Mouse (Mus musculus): ENCODE measurements around the gene Apoa1. TPM values are rescaled to one million over a fixed set of nuclear protein-coding genes. Genes with fewer than 3 reads are reported as not detected.

Gene Apoa1
- polyA plus RNA-seq, 1 experiment from 2014 or later = 2.9 TPM

DNA sequence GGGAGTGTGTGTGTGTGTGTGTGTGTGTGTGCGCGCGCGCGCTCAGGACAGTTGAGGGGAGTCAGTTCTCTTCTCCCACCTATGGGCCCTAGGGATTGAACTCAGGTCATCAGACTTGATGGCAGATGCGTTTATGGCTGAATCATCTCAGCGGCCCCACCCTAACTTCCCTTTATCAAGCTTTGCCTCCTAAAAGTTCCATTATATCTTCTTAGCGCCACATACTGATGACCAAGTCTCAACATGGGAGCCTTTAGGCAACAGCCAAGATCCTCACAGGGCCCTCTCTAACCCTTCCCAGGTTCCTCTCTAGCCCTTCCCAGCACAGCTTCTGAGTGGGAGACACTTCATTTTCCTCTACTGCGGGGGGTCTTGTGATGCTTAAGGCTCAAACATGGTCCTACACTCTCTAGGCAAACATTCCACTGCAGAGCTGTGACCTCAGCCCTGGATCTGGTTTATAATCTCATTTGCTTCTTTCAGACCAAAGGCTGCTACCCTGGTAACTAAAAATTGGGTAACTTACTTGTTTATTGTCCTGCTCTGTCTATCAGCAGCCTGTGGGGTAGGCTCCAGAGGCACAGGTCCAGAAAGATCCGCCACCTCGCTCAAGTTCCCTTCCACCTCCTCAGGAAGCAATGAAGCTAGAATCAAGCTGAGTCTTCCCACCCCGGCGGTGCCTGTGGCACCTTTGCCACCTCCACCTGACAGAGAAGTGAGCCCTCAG lies 11.5 kb upstream of the Apoa1 start:
- WGBS = 92% methylated on average over 13 of the region's 13 CpGs
- no peak overlapping the region for H3K4me3 ChIP-seq (ENCODE audit: low read depth, low read length)
- ATAC-seq (ENCODE audit: insufficient number of reproducible peaks, low FRiP score, low TSS enrichment, low read depth) = no peak
- peaks cover 14% of the 10 kb centered on the region; the same call in 1 of the 2 replicates for H3K36me3 ChIP-seq (ENCODE audit: control insufficient read depth, insufficient read depth, low read length)
- H3K4me1 ChIP-seq (ENCODE audit: control insufficient read depth, insufficient read depth, low read length) = no peaks in the 10 kb centered on the region
- H3K9ac ChIP-seq (ENCODE audit: low read length) = no peak overlapping the region
- 0 out of 2 replicates have a peak overlapping the region, but pooled peaks have one; percentile 36 for H3K27ac ChIP-seq (replicated peaks; ENCODE audit: low read depth, low read length)
- no peaks in the 10 kb centered on the region for H3K27me3 ChIP-seq (ENCODE audit: control insufficient read depth, insufficient read depth, low read length)
- DNase-seq (ENCODE audit: low spot score) = no peak
- H3K9me3 ChIP-seq (ENCODE audit: control insufficient read depth, low read length) = no peaks in the 10 kb centered on the region
- H3K4me2 ChIP-seq (ENCODE audit: low read depth, severe bottlenecking) = no peak overlapping the region

DNA sequence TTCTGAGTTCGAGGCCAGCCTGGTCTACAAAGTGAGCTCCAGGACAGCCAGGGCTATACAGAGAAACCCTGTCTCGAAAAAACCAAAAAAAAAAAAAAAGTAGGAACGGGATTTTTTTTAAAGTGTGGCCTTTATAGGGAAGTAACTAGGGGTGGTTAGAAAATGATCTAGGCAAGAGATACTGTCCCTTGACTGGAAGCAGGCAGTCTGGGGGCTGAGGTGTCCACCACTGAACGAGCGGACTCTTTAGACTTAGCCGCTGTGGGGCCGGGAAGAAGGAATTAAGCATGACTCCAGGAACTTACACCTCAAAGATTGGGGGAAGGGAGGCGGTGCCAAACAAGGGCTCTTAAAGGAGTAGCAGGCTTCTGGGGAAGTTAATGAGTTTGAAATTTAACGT lies 10.2 kb upstream of the Apoa1 start:
- Histone ChIP-seq H3K27ac (replicated peaks; ENCODE audit: low read depth, low read length) (no peak overlapping the region), H3K4me2 (ENCODE audit: low read depth, severe bottlenecking) (no peak overlapping the region), H3K27me3 (ENCODE audit: control insufficient read depth, insufficient read depth, low read length) (no peaks in the 10 kb centered on the region), H3K9me3 (ENCODE audit: control insufficient read depth, low read length) (no peaks in the 10 kb centered on the region), H3K4me1 (ENCODE audit: control insufficient read depth, insufficient read depth, low read length) (no peaks in the 10 kb centered on the region), H3K9ac (ENCODE audit: low read length) (no peak overlapping the region), H3K4me3 (ENCODE audit: low read depth, low read length) (no peak overlapping the region), H3K36me3 (ENCODE audit: control insufficient read depth, insufficient read depth, low read length) (peaks cover 12% of the 10 kb centered on the region; the same call in 1 of the 2 replicates)
- DNase-seq (ENCODE audit: low spot score) (no peak), ATAC-seq (ENCODE audit: insufficient number of reproducible peaks, low FRiP score, low TSS enrichment, low read depth) (no peak)
- 65% methylated on average over 9 of the region's 9 CpGs for WGBS

DNA sequence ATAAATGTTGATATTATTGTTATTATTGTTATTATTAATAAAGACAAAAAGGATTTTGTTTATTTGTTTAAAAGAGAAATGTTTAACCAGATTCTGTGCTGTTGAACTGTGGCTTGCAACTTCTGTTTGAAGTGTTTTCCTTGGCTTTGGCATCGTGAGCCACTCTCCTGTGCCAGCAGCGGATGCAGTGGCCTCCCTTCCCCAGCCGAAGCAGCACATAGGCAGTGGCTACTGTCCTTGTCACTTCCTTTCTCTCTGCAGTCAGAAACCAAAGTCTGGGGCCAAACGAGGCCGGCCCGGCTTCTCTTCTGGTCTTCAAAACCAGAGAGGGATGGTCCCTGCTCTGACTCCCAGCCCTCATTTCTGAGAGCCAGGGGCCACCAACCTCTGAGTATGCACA lies 5.3 kb upstream of the Apoa1 start:
- H3K36me3 ChIP-seq (ENCODE audit: control insufficient read depth, insufficient read depth, low read length) = peaks cover 9% of the 10 kb centered on the region; the same call in 1 of the 2 replicates
- 88% methylated on average over 6 of the region's 6 CpGs for WGBS

DNA sequence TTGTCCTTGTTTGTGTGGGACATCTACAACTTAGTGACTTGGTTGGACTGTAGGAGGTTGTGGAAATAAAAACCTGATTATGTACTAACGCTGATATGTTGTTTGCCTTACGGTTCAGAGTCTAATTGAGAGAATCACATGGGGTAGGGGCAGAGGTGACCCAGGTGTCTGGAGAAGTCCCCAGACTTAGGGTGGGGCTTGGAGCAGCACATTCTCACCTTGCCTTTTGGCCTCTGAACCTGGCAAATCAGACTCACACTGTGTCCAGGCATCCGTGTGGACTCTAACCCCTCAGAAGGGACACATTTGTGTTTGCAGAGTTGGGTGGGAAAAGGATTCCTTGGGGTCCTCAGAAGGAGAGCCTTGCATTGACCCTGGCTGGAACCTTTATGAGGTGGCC lies 4.3 kb upstream of the Apoa1 start:
- Histone ChIP-seq H3K9me3 (ENCODE audit: control insufficient read depth, low read length) (no peaks in the 10 kb centered on the region), H3K36me3 (ENCODE audit: control insufficient read depth, insufficient read depth, low read length) (peaks cover 9% of the 10 kb centered on the region; the same call in 1 of the 2 replicates), H3K27me3 (ENCODE audit: control insufficient read depth, insufficient read depth, low read length) (no peaks in the 10 kb centered on the region), H3K4me3 (ENCODE audit: low read depth, low read length) (no peak overlapping the region), H3K9ac (ENCODE audit: low read length) (no peak overlapping the region), H3K4me1 (ENCODE audit: control insufficient read depth, insufficient read depth, low read length) (no peaks in the 10 kb centered on the region), H3K27ac (replicated peaks; ENCODE audit: low read depth, low read length) (no peak overlapping the region), H3K4me2 (ENCODE audit: low read depth, severe bottlenecking) (no peak overlapping the region)
- DNase-seq (ENCODE audit: low spot score) (no peak), ATAC-seq (ENCODE audit: insufficient number of reproducible peaks, low FRiP score, low TSS enrichment, low read depth) (no peak)
- 85% methylated on average over 3 of the region's 3 CpGs for WGBS

More for the DNA sequence above, 5.3 kb upstream of the Apoa1 start:
- H3K4me1 ChIP-seq (ENCODE audit: control insufficient read depth, insufficient read depth, low read length) = no peaks in the 10 kb centered on the region
- H3K9ac ChIP-seq (ENCODE audit: low read length) = no peak overlapping the region
- no peak overlapping the region for H3K27ac ChIP-seq (replicated peaks; ENCODE audit: low read depth, low read length)
- no peak overlapping the region for H3K4me2 ChIP-seq (ENCODE audit: low read depth, severe bottlenecking)
- H3K9me3 ChIP-seq (ENCODE audit: control insufficient read depth, low read length) = no peaks in the 10 kb centered on the region
- DNase-seq (ENCODE audit: low spot score) = no peak
- no peak overlapping the region for H3K4me3 ChIP-seq (ENCODE audit: low read depth, low read length)
- H3K27me3 ChIP-seq (ENCODE audit: control insufficient read depth, insufficient read depth, low read length) = no peaks in the 10 kb centered on the region
- no peak for ATAC-seq (ENCODE audit: insufficient number of reproducible peaks, low FRiP score, low TSS enrichment, low read depth)

DNA sequence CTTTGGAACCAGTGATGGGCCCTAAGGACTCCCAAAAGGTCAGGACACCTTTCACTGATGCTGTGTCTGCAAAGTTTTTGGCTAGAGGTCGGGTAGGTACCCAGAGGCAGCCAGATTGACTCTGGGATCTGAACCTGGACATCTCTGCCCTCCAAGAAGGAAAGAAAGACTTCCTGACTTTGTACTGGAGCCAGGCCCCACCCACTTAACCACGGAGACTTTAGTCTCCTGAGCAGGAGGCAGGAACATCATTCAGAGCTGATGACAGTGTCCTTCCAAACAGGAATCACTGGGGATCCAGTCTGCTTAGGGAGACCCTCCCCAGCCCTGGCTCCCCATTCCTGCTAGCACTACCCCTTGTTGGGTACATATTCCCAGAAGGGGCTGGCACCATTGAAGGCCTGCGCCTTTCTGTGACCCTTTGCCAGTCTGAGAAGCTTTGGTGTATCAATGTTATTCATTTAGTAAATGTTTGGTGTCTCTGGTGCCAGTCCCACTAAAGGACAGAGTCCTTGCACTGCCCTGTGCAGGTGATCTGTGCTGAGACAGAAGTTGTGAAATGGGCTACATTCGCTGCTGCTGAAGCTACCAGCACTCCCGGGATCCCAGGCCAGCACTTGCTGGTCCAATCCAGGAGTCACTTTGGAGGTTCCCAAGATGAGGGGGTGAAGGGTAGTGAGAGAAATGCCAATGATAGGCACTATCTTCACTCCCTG lies 3.3 kb upstream of the Apoa1 start:
- Histone ChIP-seq H3K4me3 (ENCODE audit: low read depth, low read length) (no peak overlapping the region), H3K4me2 (ENCODE audit: low read depth, severe bottlenecking) (no peak overlapping the region), H3K4me1 (ENCODE audit: control insufficient read depth, insufficient read depth, low read length) (no peaks in the 10 kb centered on the region), H3K36me3 (ENCODE audit: control insufficient read depth, insufficient read depth, low read length) (peaks cover 9% of the 10 kb centered on the region; the same call in 1 of the 2 replicates), H3K9me3 (ENCODE audit: control insufficient read depth, low read length) (no peaks in the 10 kb centered on the region), H3K27me3 (ENCODE audit: control insufficient read depth, insufficient read depth, low read length) (no peaks in the 10 kb centered on the region), H3K27ac (replicated peaks; ENCODE audit: low read depth, low read length) (no peak overlapping the region), H3K9ac (ENCODE audit: low read length) (no peak overlapping the region)
- WGBS = 71% methylated on average over 5 of the region's 5 CpGs
- no peak for ATAC-seq (ENCODE audit: insufficient number of reproducible peaks, low FRiP score, low TSS enrichment, low read depth)
- DNase-seq (ENCODE audit: low spot score) = no peak

DNA sequence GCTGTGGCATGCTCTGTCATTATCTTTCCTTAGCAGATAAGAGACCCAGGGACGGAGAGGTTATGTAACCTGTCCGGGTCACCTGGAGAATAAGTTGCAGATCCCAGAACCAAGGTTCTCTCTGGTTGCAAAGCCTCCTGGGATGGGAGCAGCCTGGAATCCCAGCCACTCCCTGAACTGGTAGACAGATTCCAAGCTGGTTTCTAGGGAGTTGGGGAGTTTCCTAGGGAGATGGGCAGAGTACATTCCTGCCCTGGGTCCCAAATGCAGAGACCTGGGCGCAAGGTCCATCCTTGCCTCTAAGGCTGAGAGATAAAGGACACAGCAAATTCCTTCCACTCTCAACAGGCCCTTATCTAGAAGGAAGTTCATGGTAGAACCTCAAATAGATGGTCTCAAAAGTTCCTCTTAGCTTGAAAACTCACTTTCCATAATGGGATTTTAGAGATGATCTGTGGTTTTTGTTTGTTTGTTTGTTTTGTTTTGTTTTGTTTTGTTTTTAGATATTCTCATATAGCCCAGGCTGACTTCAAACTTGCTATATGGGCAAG lies 1.2 kb upstream of the Apoa1 start:
- Histone ChIP-seq H3K4me2 (ENCODE audit: low read depth, severe bottlenecking) (no peak overlapping the region), H3K9ac (ENCODE audit: low read length) (no peak overlapping the region), H3K27me3 (ENCODE audit: control insufficient read depth, insufficient read depth, low read length) (no peaks in the 10 kb centered on the region), H3K4me3 (ENCODE audit: low read depth, low read length) (no peak overlapping the region), H3K4me1 (ENCODE audit: control insufficient read depth, insufficient read depth, low read length) (peaks cover 2% of the 10 kb centered on the region; the same call in 1 of the 2 replicates), H3K36me3 (ENCODE audit: control insufficient read depth, insufficient read depth, low read length) (peaks cover 2% of the 10 kb centered on the region; the same call in 1 of the 2 replicates), H3K27ac (replicated peaks; ENCODE audit: low read depth, low read length) (no peak overlapping the region), H3K9me3 (ENCODE audit: control insufficient read depth, low read length) (no peaks in the 10 kb centered on the region)
- ATAC-seq (ENCODE audit: insufficient number of reproducible peaks, low FRiP score, low TSS enrichment, low read depth) (no peak), DNase-seq (ENCODE audit: low spot score) (no peak)
- 91% methylated on average over 3 of the region's 3 CpGs for WGBS

DNA sequence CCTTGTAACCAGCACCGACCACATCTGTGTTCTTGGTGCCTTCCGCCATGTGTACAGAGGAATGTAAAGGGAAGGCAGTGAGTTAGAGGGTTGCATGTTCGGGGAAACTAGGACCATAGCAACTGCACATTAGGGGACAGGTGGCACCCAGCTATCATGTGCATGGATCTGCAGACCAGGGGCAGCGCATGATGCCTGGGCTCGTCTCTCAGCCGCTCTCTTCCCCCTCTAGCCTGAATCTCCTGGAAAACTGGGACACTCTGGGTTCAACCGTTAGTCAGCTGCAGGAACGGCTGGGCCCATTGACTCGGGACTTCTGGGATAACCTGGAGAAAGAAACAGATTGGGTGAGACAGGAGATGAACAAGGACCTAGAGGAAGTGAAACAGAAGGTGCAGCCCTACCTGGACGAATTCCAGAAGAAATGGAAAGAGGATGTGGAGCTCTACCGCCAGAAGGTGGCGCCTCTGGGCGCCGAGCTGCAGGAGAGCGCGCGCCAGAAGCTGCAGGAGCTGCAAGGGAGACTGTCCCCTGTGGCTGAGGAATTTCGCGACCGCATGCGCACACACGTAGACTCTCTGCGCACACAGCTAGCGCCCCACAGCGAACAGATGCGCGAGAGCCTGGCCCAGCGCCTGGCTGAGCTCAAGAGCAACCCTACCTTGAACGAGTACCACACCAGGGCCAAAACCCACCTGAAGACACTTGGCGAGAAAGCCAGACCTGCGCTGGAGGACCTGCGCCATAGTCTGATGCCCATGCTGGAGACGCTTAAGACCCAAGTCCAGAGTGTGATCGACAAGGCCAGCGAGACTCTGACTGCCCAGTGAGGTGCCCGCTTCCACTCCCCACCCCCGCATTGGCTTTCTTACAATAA lies 1.4 kb downstream of the Apoa1 start:
- 15% methylated on average over 37 of the region's 37 CpGs for WGBS
- DNase-seq (ENCODE audit: low spot score) = peak; percentile 91
- Histone ChIP-seq H3K4me3 (ENCODE audit: low read depth, low read length) (peak overlapping the region; percentile 47), H3K9ac (ENCODE audit: low read length) (peak overlapping the region; percentile 70), H3K27ac (replicated peaks; ENCODE audit: low read depth, low read length) (no peak overlapping the region), H3K4me2 (ENCODE audit: low read depth, severe bottlenecking) (peak overlapping the region; percentile 72), H3K4me1 (ENCODE audit: control insufficient read depth, insufficient read depth, low read length) (peaks cover 2% of the 10 kb centered on the region; the same call in 1 of the 2 replicates), H3K36me3 (ENCODE audit: control insufficient read depth, insufficient read depth, low read length) (no peaks in the 10 kb centered on the region), H3K27me3 (ENCODE audit: control insufficient read depth, insufficient read depth, low read length) (no peaks in the 10 kb centered on the region), H3K9me3 (ENCODE audit: control insufficient read depth, low read length) (no peaks in the 10 kb centered on the region)
- peak; percentile 87 for ATAC-seq (ENCODE audit: insufficient number of reproducible peaks, low FRiP score, low TSS enrichment, low read depth)

All from limb, embryonic 11.5 days (tissue).